Mouse (Mus musculus) embryo, embryonic 10 days (tissue): Measurements from ENCODE around the gene Hmx3.

Source experiments
- DNase-seq: peaks from one replicate; pipeline ENCODE4 v3.0.0-alpha.2; 2015; ENCODE audit warnings: low spot score

The Hmx3 gene

DNA sequence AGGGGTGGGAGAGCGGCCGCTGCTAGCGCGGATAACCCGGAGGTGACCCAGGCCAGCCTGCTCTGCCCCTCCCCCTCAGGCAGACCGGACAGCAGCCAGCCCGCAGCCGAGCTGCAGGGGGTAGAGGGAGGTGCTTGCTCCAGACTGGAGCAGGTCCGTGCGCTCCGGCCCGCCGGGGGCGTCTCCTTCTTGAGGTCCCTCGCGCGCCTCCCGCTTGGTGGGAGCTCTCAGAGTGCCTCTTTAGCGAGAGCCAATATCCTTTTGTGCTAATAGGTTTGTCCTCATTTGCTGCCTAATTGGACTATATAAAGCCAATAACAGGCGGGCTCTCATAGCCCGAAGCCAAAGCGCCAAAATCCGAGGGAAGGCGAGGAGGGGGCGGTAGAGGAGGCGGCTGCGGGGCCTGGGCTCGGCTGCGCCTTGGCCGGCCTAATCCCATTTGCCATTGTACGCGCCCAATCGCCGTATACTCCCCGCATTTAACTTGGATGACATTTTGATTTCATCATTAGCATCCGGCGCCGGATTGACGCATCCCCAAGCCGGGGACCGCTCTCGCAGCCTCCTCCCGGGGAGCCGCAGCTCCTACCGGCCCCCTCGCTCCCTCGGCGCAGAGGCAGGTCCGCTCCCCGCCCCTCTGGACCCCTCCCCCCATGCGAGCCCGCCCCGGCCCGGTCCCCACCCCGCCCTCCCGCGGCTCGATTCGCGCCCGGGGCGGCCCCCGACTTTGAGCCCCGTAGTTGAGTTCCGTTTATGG lies at the start of gene Hmx3:
Gene Hmx3 (plus strand): TSS at position 753 of the 757 bp plus-strand sequence.
- DNase-seq, result peak; percentile 72

DNA sequence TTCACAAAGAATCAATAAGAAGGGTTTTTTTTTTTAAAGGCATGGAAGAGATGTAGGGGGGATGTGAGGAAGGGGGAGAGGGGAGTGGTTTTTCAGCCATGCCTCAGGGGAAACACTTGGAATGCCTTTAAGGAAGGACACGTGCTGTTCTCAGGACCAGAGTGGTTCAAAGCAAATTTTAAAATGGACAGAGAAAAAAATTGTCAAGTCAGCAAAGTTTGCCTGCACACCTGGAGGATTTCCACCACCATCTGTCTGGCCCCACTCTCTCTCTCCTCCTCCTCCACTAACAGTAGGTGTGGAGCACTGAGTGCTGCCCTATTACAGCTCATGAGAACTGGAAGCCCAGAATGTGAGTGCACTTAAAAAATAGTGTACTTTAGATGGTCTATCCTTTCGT lies 38.9 kb upstream of the Hmx3 start:
- DNase-seq, result no peak

DNA sequence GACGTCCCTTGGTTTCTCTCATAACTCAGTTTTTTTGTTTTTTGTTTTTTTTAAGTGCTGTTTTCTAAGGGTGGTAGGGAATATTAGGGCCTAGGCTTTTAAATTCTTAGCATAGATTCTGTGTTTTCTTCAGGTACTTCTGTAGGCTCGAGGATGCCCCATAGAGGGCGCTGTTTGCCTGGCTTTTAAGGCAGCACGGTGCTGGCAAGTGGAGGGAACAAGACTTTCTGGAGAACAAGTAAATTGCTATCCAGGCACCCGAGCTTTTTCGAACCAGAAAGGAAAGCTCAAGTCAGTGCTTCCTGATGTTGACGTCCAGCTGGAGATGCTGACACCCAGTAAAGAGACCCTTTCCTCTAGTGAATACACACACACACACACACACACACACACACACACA lies 2.7 kb upstream of the Hmx3 start:
- peak; percentile 91 for DNase-seq

DNA sequence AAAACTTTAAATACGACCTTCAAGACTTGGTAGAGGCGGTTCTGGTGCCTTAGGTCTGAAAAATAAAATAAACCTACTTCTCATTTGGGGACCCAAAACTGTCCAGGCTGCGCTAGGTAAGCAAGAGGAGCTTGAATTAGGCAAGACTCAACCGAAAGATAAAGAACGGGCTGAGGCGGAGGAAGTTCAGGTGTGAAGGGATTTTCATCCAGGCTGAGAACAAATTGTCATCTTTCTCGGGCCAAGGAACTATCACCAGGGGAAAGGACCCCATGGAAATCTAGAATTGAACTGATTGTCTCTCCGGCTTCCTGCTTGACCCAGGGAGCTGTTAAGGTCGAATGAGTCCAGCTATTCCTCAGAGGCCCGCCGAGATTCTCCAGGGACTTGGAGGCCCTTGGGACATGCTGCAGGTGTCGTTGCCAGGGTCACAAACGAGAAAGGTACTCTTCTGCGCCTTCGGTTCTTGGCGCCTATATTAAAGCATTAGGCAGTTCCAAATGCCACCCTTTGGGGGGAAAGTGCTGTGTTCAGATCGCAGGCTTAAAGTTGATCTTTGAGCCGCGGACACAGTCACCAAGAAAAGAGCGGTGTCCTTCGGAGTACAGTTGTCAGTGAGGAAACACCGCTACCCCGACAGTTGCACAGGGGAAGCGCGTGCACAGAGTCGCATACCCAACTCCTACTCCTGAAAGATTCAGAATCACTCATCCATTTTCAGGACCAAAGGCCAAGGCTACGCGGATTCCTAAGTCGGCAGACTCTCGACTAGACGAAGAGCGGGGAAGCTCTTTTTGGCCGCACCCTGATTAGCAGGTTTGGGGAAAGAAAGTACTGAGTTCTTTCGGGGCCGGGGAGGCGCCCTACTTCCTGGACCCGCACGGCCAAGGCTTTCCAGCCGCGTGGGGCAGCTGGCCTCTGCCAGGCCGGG lies 1.2 kb upstream of the Hmx3 start:
- DNase-seq, result peak; percentile 64

DNA sequence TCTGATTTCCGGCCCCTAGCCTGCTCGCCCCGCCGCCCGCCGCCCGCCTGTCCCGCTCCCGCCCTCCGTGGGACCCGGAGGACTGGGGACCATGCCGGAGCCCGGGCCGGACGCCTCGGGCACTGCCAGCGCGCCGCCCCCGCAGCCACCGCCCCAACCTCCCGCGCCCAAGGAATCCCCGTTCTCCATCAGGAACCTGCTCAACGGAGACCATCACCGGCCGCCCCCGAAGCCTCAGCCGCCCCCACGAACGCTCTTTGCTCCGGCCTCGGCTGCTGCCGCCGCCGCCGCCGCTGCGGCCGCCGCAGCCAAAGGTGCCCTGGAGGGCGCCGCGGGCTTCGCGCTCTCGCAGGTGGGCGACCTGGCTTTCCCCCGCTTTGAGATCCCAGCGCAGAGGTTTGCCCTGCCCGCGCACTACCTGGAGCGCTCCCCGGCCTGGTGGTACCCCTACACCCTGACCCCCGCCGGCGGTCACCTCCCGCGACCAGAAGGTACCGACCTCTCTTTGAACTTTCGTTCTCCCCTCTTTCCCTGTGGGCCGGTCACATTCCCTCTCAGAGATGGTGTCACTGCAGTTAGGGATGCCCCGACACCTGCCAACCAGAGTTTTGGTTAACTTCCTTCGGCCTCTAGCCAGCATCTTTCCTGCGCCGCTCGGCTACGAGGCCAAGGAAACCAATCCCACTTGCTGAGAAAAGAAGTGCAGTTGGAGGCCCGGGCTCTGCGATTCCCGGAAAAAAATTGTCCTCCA lies 380 bp downstream of the Hmx3 start:
- no peak for DNase-seq

DNA sequence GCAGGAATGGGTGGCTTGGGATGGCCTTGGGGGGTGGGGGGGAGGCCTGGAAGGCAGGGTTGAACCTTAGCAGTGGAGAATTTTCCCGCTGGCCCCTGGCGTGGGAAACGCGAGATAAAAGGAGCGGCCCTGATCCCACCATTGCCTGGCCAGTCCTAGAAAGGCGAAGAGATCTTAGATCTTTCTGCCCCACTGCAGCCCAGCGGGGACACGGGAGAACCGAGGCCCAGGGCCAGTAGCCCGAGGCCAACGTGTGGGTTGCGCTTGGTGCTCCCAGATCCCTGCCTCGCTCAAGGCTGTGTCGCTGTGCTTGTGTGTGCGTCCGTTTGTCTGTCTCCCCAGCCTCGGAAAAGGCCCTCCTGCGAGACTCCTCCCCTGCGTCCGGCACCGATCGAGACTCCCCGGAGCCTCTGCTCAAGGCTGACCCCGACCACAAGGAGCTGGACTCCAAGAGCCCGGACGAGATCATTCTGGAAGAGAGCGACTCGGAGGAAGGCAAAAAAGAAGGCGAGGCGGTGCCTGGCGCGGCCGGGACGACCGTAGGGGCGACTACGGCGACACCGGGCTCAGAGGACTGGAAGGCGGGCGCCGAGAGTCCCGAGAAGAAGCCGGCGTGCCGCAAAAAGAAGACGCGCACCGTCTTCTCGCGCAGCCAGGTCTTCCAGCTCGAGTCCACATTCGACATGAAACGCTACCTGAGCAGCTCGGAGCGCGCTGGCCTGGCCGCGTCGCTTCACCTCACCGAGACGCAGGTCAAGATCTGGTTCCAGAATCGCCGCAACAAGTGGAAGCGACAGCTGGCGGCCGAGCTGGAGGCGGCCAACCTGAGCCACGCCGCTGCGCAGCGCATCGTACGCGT lies 1.2 kb downstream of the Hmx3 start:
- DNase-seq, result peak; percentile 63

DNA sequence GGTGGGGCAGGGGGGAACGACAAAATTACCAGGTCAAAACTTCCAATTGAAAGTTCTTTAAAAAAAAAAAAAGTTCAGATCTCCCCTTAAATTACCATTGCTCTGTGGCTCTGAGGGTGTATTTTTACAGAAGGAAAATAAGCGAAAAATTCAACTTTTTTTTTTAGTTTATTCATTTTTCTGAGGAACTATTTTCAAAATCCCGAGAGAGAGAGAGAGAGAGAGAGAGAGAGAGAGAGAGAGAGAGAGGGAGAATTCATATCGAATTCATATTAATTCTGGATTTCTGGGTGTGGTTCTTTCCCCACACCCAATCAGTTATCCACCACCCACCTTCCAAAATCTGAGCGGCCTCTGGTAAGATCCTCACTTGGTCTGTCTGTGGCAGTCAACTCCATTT lies 2.2 kb downstream of the Hmx3 start:
- no peak for DNase-seq

DNA sequence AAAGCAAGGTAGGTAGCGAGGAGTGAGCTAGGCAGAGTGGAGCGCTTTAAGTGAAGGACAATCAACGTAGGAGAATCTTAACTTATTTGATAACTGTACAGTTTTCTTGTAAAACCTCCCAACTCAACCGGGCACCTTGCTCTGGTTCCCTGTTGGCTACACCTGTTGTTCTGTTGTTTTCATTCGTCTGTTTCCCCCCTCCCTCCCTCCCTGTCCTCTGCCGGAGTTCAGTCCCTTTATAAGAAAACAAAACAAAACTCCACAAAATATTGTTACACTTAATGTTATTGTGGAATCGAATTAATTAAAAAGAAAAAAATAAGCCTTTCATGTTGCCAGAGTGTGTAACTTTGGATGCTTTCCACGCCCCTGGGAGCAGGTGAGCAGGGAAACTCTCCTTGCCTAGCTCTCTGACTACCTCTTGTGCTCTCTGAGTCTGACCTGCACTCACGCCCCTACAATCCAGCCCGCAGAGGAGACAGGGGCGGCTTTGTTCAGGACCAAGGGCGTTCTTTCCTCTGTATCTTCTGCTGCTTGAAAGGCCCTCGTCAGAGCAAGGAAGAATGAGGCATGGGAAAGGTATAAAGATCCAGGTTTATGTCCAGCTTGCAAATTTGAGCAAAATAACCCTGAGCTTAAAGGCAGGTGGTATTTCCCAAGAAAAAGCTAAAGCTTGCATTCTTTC lies 3.2 kb downstream of the Hmx3 start:
- no peak for DNase-seq

DNA sequence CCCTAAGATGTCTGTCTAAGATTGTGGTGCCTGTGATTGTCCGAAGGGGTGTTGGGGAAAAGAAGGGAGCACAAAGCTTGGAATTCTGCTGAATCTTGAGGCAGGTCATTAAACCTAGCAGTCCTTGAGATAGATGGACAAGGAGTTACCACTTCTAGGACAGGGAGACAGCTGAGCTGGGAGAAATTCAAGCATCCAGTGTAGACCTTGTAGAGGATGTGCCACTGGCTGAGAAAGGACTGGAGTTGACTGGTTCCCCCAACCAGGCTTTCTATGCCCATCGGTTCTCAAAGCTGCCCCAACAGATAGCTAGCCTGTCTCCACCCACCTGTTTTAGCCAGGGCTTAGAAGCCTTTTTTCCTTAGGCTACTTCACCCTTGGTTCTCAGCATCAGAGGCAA lies 3.8 kb downstream of the Hmx3 start:
- DNase-seq, result no peak

DNA sequence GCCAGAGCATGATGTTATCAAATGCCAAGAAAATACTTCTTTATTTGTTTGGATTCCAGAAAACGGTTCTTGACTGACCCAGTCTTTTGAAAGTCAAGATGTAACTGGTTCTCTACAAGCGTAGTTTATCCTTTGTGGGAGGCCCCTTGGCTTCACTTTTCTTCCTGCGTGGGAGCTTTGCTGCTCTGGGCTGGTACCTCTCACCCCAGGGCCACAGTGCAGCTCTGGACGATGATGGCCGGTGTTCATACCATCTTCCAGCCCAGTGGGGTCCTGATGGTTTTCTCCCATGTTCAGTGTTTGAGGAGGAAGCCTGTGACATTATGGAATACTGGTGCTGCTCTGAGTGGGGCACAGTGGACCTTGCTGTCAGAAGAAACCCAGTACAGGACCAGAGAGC lies 4.8 kb downstream of the Hmx3 start:
- DNase-seq, result no peak

DNA sequence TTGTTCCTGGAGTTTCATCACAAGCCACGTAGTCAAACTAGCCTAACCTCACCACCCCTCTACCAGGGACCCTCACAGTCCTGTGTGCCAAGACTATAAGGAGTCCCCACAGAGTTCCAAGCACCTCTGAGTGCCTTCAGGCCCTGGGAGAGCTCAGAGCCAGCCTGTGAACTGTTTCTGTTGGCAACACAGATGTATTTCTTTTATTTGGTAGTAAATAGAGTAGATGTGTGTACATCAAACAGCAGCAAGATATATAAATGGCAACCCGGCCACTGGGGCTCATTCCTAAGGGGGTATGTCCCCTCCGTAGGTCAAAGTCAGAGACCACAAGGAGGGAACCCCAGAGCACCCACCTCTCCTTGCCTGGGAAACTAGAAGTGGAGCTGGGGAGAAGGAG lies 5.8 kb downstream of the Hmx3 start, which contains the start of gene Hmx2:
Gene Hmx2 (plus strand): TSS at position 301 of the 400 bp plus-strand sequence.
- DNase-seq, result no peak

DNA sequence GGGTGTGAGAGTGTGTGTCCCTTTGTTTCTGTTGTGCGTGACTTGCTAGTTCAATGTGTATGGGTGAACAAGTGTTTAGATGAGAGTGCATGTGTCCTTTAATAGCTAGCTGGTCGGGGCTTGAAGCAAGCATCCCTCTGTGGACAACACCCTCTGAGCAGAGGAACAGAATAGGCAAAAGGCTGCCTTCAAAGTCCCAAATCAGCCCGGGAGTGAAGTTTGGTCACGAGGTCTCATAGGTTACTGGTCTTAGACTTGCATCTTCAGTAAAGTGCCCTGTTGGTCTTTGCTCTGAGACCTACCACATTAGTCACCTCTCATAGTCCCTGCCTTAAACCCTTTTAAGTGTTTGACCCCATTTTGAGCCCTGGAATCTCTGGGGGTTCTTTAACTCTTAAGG lies 8.8 kb downstream of the Hmx3 start:
- peak; percentile 4 for DNase-seq

DNA sequence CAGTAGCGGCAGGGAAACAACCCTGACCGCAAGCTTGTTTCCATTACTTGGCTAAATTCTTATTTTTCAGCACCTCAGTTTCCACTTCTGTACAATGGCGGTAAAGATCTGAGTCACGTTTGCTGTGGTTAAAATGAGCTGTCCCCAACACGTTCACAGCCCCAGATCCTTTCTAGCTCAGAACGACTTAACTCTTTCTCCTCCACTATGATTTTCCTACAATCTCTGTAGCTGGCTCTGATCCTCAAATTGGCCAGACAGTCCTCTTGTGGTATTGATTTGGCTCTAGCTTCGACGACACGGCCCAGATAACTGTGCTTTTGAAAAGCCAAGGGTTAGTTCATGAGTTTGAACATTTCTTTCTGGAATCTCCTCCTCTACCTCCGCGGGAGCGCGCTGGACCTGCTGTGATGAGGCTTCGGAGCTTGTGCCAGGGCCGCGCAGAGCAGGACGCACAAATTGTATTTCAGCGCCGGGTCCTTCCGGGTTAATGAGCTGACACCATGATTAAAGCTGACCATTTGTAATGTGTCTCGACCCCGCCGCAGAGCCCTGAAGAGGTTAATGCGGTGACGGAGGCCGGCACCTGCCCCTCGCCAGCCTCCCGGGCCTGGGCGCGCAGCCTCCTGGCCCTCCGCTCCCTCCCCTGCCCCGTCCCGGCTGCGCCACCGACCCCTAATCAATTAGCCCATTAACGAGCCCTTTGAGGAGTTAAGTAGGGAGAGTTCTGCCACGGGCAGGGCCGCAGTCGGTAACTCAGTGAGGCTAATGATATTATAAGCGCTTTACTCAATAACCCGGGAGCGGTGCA lies 9.5 kb downstream of the Hmx3 start:
- peak; percentile 58 for DNase-seq

DNA sequence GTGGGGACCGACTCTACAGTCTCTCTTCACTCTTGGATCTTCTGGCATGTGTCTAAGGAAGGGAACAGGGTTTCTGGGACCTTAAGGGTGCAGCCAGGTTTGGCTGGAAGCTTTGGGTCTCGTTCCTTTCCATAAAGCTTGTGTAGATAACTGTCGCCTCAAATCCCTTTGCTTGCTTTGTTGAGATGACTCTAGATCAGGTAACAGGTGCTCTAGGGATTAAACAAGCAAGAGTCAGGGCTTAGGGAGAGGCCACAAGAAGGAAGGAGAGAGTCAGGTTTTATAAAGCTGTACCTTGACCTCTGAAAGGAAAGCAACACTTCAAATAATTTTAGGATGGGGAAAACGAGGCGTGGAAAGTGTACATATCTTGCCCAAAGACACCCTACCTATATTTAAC lies 10.1 kb downstream of the Hmx3 start:
- no peak for DNase-seq

DNA sequence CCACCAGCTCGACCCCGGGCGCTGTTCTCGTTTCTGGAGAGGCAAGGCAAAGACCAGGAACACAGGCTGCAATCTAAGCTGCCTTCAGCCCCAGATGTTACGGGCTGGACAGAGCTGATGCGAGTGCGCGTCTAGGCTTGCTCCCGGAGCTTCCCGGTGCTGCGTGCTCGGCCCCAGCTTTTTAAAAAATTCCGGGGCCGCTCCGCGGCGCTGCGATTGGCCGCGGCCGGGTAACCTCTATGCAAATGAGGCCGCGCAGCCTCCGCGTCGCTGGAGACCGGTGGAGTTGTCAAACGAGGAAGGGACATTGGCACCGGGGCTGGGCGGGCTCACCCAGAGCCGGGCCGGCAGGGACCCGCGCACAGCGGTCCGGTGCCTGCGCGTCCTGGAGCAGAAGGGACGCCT lies 11.1 kb downstream of the Hmx3 start:
- peak; percentile 67 for DNase-seq

DNA sequence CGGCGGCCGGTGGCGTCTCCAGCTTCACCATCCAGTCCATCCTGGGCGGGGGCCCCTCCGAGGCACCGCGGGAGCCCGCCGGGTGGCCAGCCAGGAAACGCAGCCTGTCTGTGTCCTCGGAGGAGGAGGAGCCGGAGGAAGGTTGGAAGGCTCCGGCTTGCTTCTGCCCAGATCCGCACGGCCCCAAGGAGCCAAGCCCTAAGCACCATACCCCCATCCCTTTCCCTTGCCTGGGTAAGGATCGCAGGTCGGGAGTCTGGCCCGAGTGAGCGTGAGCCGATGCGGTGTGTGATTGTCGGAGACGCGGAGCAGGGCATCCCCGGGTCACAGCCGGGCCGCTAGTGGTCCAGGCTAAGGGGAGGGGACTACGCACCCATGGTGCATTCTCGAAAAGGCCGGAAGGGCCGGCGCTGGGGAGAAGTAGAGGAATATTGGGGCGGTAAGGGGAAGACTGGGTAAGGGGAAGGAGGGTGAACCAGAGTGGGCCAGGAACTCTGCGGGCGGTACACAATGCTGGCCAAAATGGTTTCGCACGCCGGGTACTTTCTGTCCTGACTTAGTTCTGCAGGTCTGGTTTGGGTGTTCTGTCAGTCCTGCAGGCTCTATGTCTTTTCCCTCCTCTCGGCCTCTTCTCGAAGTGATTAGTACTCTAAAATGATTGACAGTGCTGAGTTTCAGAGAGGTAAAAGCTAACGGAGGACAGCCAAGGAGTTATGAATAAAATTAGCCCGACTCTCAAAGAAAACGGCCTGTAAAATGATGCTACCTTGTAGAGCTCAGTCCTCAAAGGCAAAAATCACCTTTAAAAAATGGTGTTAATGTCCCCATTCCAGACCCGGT lies 11.9 kb downstream of the Hmx3 start:
- DNase-seq, result peak; percentile 42

DNA sequence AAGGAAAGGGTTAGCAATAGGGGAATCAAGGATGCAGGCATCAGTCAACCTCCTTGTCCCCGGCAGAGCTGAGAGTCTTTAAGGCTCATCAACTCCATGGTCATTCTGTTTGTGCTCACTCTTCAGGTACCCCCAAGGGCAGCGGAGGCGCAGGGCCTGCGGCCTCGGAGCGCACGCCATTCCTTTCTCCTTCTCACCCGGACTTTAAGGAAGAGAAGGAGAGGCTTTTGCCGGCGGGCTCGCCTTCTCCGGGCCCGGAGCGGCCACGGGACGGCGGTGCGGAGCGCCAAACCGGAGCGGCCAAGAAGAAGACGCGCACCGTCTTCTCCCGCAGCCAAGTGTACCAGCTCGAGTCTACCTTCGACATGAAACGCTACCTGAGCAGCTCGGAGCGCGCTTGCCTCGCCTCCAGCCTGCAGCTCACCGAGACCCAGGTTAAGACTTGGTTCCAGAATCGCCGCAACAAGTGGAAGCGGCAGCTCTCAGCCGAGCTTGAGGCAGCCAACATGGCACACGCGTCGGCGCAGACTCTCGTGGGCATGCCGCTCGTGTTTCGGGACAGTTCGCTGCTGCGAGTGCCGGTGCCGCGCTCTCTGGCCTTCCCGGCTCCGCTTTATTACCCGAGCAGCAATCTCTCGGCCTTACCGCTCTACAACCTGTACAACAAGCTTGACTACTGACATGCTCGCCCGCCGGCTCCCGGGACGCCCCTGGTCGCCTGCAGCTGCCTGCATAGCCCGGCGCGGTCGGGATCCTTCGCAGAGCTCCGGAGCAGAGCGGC lies 12.8 kb downstream of the Hmx3 start:
- peak; percentile 58 for DNase-seq

DNA sequence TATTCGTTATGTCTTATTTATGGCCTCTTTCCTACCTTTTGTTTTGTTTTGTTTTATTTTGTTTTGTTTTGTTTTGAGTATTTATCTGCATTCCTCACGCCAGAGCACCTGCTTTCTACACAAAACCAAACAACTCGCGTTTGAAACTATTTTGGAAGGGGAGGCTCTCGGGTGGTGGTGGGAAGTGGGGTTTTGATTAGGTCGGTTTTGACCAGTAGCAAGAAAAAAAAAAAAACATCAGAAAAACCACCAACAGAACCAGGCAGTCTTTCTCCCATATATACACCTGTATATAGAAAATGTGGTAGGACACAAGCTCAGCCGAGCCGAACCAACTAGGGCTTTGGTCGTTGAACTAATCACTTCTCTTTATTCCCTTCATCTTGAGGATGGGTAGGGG lies 13.4 kb downstream of the Hmx3 start:
- DNase-seq, result no peak
